Mouse (Mus musculus) liver, embryonic 12.5 days (tissue): ENCODE data around the gene Bcdin3d. TPM values are rescaled to one million over a fixed set of nuclear protein-coding genes. Genes with fewer than 3 reads are reported as not detected.

Source experiments
- ATAC-seq: fragments of 200-750 bp; cut with Nextera tagmentation; 2 replicates; pipeline ENCODE4 v1.8.0; 2017; ENCODE audit warnings: moderate number of reproducible peaks, mild to moderate bottlenecking, moderate library complexity
- H3K27ac ChIP-seq: fragments of 300-500 bp; sonication (generic); 2 replicates; pipeline ENCODE4 v1.5.1; 2016; ENCODE audit warnings: mild to moderate bottlenecking
- H3K27me3 ChIP-seq: fragments of 300-500 bp; sonication (generic); replicated peaks from 2 replicates; pipeline ENCODE4 v1.6.1; 2016; ENCODE audit warnings: mild to moderate bottlenecking, moderate library complexity
- H3K36me3 ChIP-seq: fragments of 300-500 bp; sonication (generic); 2 replicates; pipeline ENCODE4 v1.6.1; 2016; ENCODE audit warnings: mild to moderate bottlenecking, moderate library complexity
- H3K4me1 ChIP-seq: fragments of 300-500 bp; sonication (generic); 2 replicates; pipeline ENCODE4 v1.6.1; 2016
- H3K4me2 ChIP-seq: fragments of 300-500 bp; sonication (generic); 2 replicates; pipeline ENCODE4 v1.6.1; 2016; ENCODE audit warnings: mild to moderate bottlenecking, moderate library complexity
- H3K4me3 ChIP-seq: fragments of 300-500 bp; sonication (generic); 2 replicates; pipeline ENCODE4 v1.5.1; 2016; ENCODE audit warnings: mild to moderate bottlenecking, moderate library complexity
- H3K9ac ChIP-seq: fragments of 300-500 bp; sonication (generic); 2 replicates; pipeline ENCODE4 v1.6.1; 2016; ENCODE audit warnings: mild to moderate bottlenecking, moderate library complexity
- H3K9me3 ChIP-seq: fragments of 300-500 bp; sonication (generic); replicated peaks from 2 replicates; pipeline ENCODE4 v1.6.1; 2016; ENCODE audit warnings: mild to moderate bottlenecking, moderate library complexity
- WGBS: fragments of 180-500 bp; shearing (Covaris S2); methylation state at CpG from one replicate; pipeline ENCODE4 v1.1.7; 2016; ENCODE audit not compliant: insufficient replicate concordance; 5-methylcytosine and 5-hydroxymethylcytosine counted together
- polyA plus RNA-seq: library from polyadenylated mRNA; unstranded; fragments of >200 nt; fragmentation: Nextera tagmentation; extraction: Ambion mirVana; gene quantifications from 2 replicates; pipeline ENCODE4 v1.2.1, GENCODE M21; 2016

Gene Bcdin3d
- polyA plus RNA-seq, 1 experiment from 2014 or later, result 7.9 TPM

- Histone ChIP-seq H3K9me3 (no peaks in the 10 kb centered on the region), H3K27ac (no peak overlapping the region), H3K9ac (no peak overlapping the region), H3K4me3 (no peak overlapping the region), H3K4me2 (no peak overlapping the region), H3K4me1 (peaks cover 25% of the 10 kb centered on the region), H3K36me3 (peaks cover 22% of the 10 kb centered on the region), H3K27me3 (no peaks in the 10 kb centered on the region)
- no peak for ATAC-seq
- 53% methylated on average over 14 of the region's 14 CpGs for WGBS
Measured at GRCm38 (mm10) chr15:99471677-99472063, 2.9 kb downstream of the Bcdin3d start.

GRCm38 (mm10) chr15:99470971-99471676 is 3.4 kb downstream of the Bcdin3d start:
- Histone ChIP-seq H3K36me3 (peaks cover 22% of the 10 kb centered on the region), H3K9me3 (no peaks in the 10 kb centered on the region), H3K9ac (no peak overlapping the region), H3K27me3 (no peaks in the 10 kb centered on the region), H3K4me3 (no peak overlapping the region), H3K4me1 (peaks cover 25% of the 10 kb centered on the region), H3K4me2 (peak overlapping the region; percentile 10; the same call in 1 of the 2 replicates), H3K27ac (no peak overlapping the region)
- 50% methylated on average over 17 of the region's 17 CpGs for WGBS
- ATAC-seq, result no peak

- no peak overlapping the region for H3K9ac ChIP-seq
- 0 out of 2 replicates have a peak overlapping the region, but pooled peaks have one; percentile 3 for H3K27ac ChIP-seq
- peak overlapping the region; percentile 10; the same call in 1 of the 2 replicates for H3K4me2 ChIP-seq
- H3K4me3 ChIP-seq, result no peak overlapping the region
- ATAC-seq, result no peak
- H3K27me3 ChIP-seq, result no peaks in the 10 kb centered on the region
- peaks cover 25% of the 10 kb centered on the region for H3K4me1 ChIP-seq
- peaks cover 22% of the 10 kb centered on the region for H3K36me3 ChIP-seq
- no peaks in the 10 kb centered on the region for H3K9me3 ChIP-seq
- WGBS, result 84% methylated on average over 31 of the region's 31 CpGs
Measured at GRCm38 (mm10) chr15:99470224-99470761, 4.2 kb downstream of the Bcdin3d start.

DNA sequence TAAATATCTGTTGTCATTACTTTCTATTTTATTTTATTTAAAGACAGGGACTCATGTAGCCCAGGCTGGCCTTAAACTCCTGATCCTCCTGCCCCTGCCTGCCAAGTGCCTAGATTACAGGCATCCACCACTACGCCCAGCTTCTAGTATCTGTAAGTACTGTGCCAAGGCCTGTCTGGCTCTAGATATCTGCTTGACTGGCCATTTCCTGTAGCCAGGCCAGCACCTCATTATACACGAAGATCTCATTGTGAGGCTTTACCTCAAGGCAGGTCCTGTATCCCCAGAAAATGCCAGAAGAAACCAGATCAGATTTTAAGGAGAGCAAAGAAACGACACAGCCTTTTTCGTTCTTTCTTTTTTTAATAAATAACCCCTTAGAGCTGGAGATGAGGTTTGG is 4.8 kb downstream of the Bcdin3d start:
- Histone ChIP-seq H3K9me3 (no peaks in the 10 kb centered on the region), H3K4me1 (peaks cover 21% of the 10 kb centered on the region), H3K36me3 (peaks cover 22% of the 10 kb centered on the region), H3K27me3 (no peaks in the 10 kb centered on the region), H3K4me2 (no peak overlapping the region), H3K4me3 (no peak overlapping the region), H3K9ac (no peak overlapping the region), H3K27ac (no peak overlapping the region)
- WGBS, result 71% methylated on average over 4 of the region's 4 CpGs
- no peak for ATAC-seq

GRCm38 (mm10) chr15:99469067-99469466 is 5.5 kb downstream of the Bcdin3d start:
- ATAC-seq, result no peak
- 27% methylated on average over 3 of the region's 3 CpGs for WGBS
- H3K27me3 ChIP-seq, result no peaks in the 10 kb centered on the region

GRCm38 (mm10) chr15:99463194-99463593 is 11.3 kb downstream of the Bcdin3d start:
- no peaks in the 10 kb centered on the region for H3K9me3 ChIP-seq
- no peak overlapping the region for H3K27ac ChIP-seq
- no peak overlapping the region for H3K4me3 ChIP-seq
- no peaks in the 10 kb centered on the region for H3K27me3 ChIP-seq
- H3K9ac ChIP-seq, result no peak overlapping the region
- no peak overlapping the region for H3K4me2 ChIP-seq
- WGBS, result 79% methylated on average over 13 of the region's 13 CpGs
- 0 out of 2 replicates have a peak, but pooled peaks cover 4% of the 10 kb centered on the region for H3K36me3 ChIP-seq
- no peak for ATAC-seq
- peaks cover 7% of the 10 kb centered on the region for H3K4me1 ChIP-seq

More at GRCm38 (mm10) chr15:99469067-99469466, 5.5 kb downstream of the Bcdin3d start:
- Histone ChIP-seq H3K27ac (no peak overlapping the region), H3K4me2 (no peak overlapping the region), H3K4me1 (peaks cover 18% of the 10 kb centered on the region), H3K9ac (no peak overlapping the region), H3K36me3 (peaks cover 22% of the 10 kb centered on the region), H3K4me3 (no peak overlapping the region), H3K9me3 (no peaks in the 10 kb centered on the region)

DNA sequence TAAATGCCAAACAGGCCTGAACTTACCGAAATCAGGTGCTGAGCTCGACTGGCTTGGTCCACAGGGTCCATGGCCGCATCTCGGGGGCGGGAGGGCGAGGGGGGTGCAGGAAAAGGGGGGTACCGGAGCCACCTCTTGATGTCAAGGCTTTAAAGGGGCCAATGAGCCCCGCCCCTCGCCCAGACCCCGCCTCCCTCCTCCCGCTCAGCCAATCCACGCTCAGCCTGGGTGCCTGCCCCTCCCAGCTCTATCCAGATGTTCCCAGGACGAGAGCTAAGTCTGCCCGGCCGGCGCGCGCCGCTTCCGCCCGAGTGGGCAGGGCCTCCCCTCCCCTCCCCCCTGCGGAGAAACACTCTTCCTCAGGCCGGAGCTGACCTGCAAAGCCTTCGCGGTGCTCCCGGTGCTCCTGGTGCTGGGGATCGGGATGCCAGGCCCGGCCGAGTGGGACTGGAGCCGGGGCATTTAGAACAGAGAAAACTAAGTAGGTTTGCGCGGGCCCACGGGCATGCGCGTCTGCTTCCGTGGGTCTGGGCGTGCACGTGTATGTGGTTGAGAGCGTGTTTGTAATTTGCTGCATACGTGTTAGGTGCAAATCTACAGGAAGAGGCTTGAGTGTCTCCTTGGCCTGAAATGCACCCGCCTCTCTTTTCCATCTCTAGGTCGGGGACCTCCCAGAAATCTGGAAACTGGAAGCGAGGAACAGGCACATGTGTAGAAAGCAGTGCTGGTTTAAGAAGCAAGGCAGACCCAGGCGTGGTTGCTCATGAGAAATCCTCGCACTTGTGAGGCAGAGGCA is 16.7 kb downstream of the Bcdin3d start, which contains the start of gene Nckap5l:
Nckap5l (minus strand) TSS at position 143 of the 796 bp plus-strand sequence.
- peak within 1 kb of the TSS; percentile 71 for H3K4me3 ChIP-seq
- ATAC-seq, result peak; percentile 93
- peak within 1 kb of the TSS; percentile 46 for H3K27ac ChIP-seq
- H3K9ac ChIP-seq, result peak within 1 kb of the TSS; percentile 67
- H3K4me2 ChIP-seq, result peak within 1 kb of the TSS; percentile 96
- H3K36me3 ChIP-seq, result 0 out of 2 replicates have a peak, but pooled peaks cover 4% of the 10 kb centered on the region
- H3K27me3 ChIP-seq, result peaks cover 21% of the 10 kb centered on the region
- no peaks in the 10 kb centered on the region for H3K9me3 ChIP-seq
- peaks cover 36% of the 10 kb centered on the region for H3K4me1 ChIP-seq
- WGBS, result under 1% methylated on average over 41 of the region's 45 CpGs

GRCm38 (mm10) chr15:99456963-99457605 is 17.4 kb downstream of the Bcdin3d start:
- H3K9ac ChIP-seq, result peak overlapping the region; percentile 67
- H3K4me3 ChIP-seq, result peak overlapping the region; percentile 71
- WGBS, result under 1% methylated on average over 43 of the region's 43 CpGs
- peak; percentile 41 for ATAC-seq
- H3K4me2 ChIP-seq, result peak overlapping the region; percentile 96
- no peaks in the 10 kb centered on the region for H3K9me3 ChIP-seq
- H3K36me3 ChIP-seq, result 0 out of 2 replicates have a peak, but pooled peaks cover 4% of the 10 kb centered on the region
- peaks cover 36% of the 10 kb centered on the region for H3K4me1 ChIP-seq
- H3K27ac ChIP-seq, result peak overlapping the region; percentile 46
- peaks cover 21% of the 10 kb centered on the region for H3K27me3 ChIP-seq

DNA sequence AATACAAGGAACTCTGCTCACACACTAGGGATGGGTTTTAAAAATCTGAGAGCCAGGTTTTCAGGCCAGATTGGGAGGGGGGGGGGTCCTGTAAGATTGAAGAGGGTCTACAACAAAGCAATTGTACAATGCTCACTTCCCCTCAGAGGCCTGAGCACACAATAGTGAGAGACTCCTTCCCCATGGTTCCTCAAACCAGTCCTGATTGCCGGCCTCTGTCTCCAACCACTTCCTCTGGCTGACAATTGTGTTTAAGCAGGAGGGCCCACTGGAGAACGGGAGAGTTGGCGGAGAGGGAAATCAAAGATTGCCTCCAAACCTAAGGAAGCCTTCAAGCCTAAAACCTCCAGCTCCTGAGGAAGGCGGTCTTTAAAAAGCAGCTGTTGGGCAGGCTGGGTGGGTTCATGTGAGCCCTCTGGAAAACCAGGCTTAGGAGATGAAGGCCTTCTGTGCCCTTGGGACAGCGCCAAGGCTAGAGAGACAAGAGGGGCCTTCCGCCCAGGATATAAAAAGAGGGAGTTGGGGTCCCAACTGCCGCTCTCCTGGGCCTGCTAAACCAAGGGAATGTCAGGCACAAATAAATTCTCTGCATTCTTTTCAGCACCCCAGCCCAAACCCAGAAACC is 18.1 kb downstream of the Bcdin3d start:
- WGBS, result 21% methylated on average over 7 of the region's 7 CpGs
- Histone ChIP-seq H3K4me1 (peaks cover 39% of the 10 kb centered on the region), H3K36me3 (no peaks in the 10 kb centered on the region), H3K4me2 (peak overlapping the region; percentile 96), H3K9me3 (no peaks in the 10 kb centered on the region), H3K27me3 (peaks cover 21% of the 10 kb centered on the region), H3K27ac (peak overlapping the region; percentile 46), H3K9ac (peak overlapping the region; percentile 67), H3K4me3 (peak overlapping the region; percentile 71)
- no peak for ATAC-seq

DNA sequence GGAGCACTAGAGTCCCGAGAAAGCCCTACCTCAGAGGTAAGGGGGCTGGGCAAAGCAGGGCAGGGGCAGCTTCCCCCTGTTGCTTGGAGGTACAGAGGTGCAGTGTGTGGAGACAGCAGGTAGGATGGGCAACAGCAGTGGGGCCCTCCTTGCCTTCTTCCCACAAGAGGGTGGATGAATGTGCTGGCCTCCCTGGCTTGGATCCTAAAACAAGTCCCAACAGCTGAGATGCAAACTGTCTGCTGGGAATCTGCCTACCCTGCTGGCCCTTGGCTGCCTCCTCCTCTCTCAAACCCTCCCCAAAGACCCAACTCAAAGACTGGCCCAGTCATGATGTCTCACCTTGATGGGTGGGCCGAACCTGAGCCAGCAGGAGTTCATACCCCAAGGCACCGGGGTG is 19.1 kb downstream of the Bcdin3d start:
- Histone ChIP-seq H3K4me1 (peaks cover 50% of the 10 kb centered on the region), H3K4me2 (no peak overlapping the region), H3K9ac (no peak overlapping the region)

GRCm38 (mm10) chr15:99454585-99455279 is 19.8 kb downstream of the Bcdin3d start:
- H3K4me3 ChIP-seq, result no peak overlapping the region
- no peak overlapping the region for H3K9ac ChIP-seq
- no peaks in the 10 kb centered on the region for H3K36me3 ChIP-seq
- ATAC-seq, result no peak
- H3K27ac ChIP-seq, result no peak overlapping the region
- H3K27me3 ChIP-seq, result peaks cover 21% of the 10 kb centered on the region
- peaks cover 57% of the 10 kb centered on the region for H3K4me1 ChIP-seq
- WGBS, result 71% methylated on average over 7 of the region's 7 CpGs
- no peak overlapping the region for H3K4me2 ChIP-seq
- no peaks in the 10 kb centered on the region for H3K9me3 ChIP-seq

More for the DNA sequence above, 19.1 kb downstream of the Bcdin3d start:
- Histone ChIP-seq H3K4me3 (no peak overlapping the region), H3K9me3 (no peaks in the 10 kb centered on the region), H3K27ac (no peak overlapping the region), H3K27me3 (peaks cover 21% of the 10 kb centered on the region), H3K36me3 (no peaks in the 10 kb centered on the region)
- 79% methylated on average over 3 of the region's 3 CpGs for WGBS
- ATAC-seq, result no peak
